Mouse (Mus musculus) liver, postnatal 0 days (tissue): ENCODE measurements around the gene Luc7l. TPM values are rescaled to one million over a fixed set of nuclear protein-coding genes. Genes with fewer than 3 reads are reported as not detected.

Source experiments
- ATAC-seq: fragments of 200-750 bp; cut with Nextera tagmentation; 2 replicates; pipeline ENCODE4 v1.8.0; 2017; ENCODE audit warnings: mild to moderate bottlenecking, moderate library complexity
- DNase-seq: peaks from one replicate; pipeline ENCODE4 v3.0.0-alpha.2; 2016
- H3K27ac ChIP-seq: fragments of 300-500 bp; sonication (generic); 2 replicates; pipeline ENCODE4 v1.5.1; 2014; ENCODE audit warnings: antibody characterized with exemption, moderate library complexity, mild to moderate bottlenecking, low read depth
- H3K27me3 ChIP-seq: fragments of 300-500 bp; sonication (generic); 2 replicates; pipeline ENCODE4 v1.6.1; 2014; ENCODE audit warnings: low read length, control low read depth, mixed read lengths; ENCODE audit not compliant: insufficient read depth
- H3K36me3 ChIP-seq: fragments of 300-500 bp; sonication (generic); replicated peaks from 2 replicates; pipeline ENCODE4 v1.6.1; 2014; ENCODE audit warnings: mild to moderate bottlenecking, control low read depth, low read length, moderate library complexity, mixed read lengths; ENCODE audit not compliant: insufficient read depth
- H3K4me1 ChIP-seq: fragments of 300-500 bp; sonication (generic); 2 replicates; pipeline ENCODE4 v1.6.1; 2014; ENCODE audit warnings: antibody characterized with exemption, mild to moderate bottlenecking, control low read depth; ENCODE audit not compliant: insufficient read depth
- H3K4me2 ChIP-seq: fragments of 300-500 bp; sonication (generic); 2 replicates; pipeline ENCODE4 v1.6.1; 2014; ENCODE audit warnings: low read depth, mild to moderate bottlenecking, low read length, moderate library complexity, mixed read lengths
- H3K4me3 ChIP-seq: fragments of 300-500 bp; sonication (generic); 2 replicates; pipeline ENCODE4 v1.5.1; 2014; ENCODE audit warnings: low read depth, low read length
- H3K9ac ChIP-seq: fragments of 300-500 bp; sonication (generic); replicated peaks from 2 replicates; pipeline ENCODE4 v1.6.1; 2014; ENCODE audit warnings: mild to moderate bottlenecking, moderate library complexity
- H3K9me3 ChIP-seq: fragments of 300-500 bp; sonication (generic); 2 replicates; pipeline ENCODE4 v1.6.1; 2016; ENCODE audit warnings: mild to moderate bottlenecking, control low read depth, low read length, mixed read lengths
- CTCF ChIP-seq: sonication (generic); IDR thresholded peaks from 2 replicates; pipeline ENCODE4 v1.5.1; 2016; ENCODE audit warnings: antibody characterized with exemption, low read depth
- EP300 ChIP-seq: IDR thresholded peaks from 2 replicates; pipeline ENCODE4 v1.6.1; 2016; ENCODE audit warnings: antibody characterized with exemption, low read depth, mild to moderate bottlenecking
- WGBS: fragments of 180-500 bp; shearing (Covaris S2); extraction: QIAGEN DNeasy Blood & Tissue Kit; methylation state at CpG from one replicate; pipeline ENCODE4 v1.1.7; 2014; ENCODE audit not compliant: insufficient replicate concordance; 5-methylcytosine and 5-hydroxymethylcytosine counted together
- polyA plus RNA-seq: library from polyadenylated mRNA; unstranded; fragments of >200 nt; fragmentation: Nextera tagmentation; extraction: Ambion mirVana; gene quantifications from 2 replicates; pipeline ENCODE4 v1.2.1, GENCODE M21; 2015

Gene Luc7l
- 21.7 and 21.8 TPM in 2 replicates for polyA plus RNA-seq

DNA sequence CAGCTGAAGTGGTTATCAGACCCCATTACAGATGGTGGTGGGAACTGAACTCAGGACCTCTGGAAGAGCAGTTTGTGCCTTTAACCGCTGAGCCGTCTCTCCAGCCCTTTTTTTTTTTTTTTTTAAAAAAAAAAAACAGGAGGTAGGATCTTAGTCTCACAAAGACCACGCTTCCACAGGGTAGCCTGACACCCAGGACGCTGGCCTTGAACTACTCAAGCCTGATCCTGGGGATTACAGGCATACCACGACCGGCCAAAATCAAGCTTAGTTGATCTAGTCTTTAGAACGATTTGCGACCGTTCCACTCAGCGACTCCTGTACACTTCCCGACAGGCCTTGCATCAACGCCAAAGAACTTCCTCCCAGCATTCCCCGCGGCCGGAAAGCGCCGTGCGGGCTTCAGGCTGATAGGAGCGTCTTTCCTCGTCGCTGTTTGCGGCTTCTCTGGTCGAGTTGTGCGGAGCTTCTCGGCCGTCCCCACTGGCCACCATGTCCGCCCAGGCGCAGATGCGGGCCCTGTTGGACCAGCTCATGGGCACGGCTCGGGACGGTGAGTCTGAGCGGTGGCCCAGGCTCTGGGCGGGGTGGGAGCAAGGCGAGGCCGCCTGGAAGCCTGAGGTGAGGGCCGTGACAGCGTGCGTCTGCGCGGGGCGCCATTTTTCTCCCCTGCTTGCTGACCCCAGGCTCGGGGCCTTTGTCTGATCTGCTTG is at the start of gene Luc7l:
Luc7l (plus strand) TSS at position 358 of the 713 bp plus-strand sequence.
- H3K36me3 ChIP-seq = peaks cover 22% of the 10 kb centered on the region
- H3K4me1 ChIP-seq = peaks cover 13% of the 10 kb centered on the region
- H3K27ac ChIP-seq = peak within 1 kb of the TSS; percentile 98
- no peaks in the 10 kb centered on the region for H3K9me3 ChIP-seq
- under 1% methylated on average over 43 of the region's 43 CpGs for WGBS
- peak within 1 kb of the TSS; percentile 89 for H3K4me2 ChIP-seq
- H3K4me3 ChIP-seq = peak within 1 kb of the TSS; percentile 79
- peak; percentile 94 for DNase-seq
- H3K9ac ChIP-seq = peak within 1 kb of the TSS; percentile 97
- TF ChIP-seq EP300 (peak; percentile 42; the same call in 1 of the 2 replicates), CTCF (peak; percentile 9; the same call in 1 of the 2 replicates)
- peak; percentile 97 for ATAC-seq
- H3K27me3 ChIP-seq = no peaks in the 10 kb centered on the region

DNA sequence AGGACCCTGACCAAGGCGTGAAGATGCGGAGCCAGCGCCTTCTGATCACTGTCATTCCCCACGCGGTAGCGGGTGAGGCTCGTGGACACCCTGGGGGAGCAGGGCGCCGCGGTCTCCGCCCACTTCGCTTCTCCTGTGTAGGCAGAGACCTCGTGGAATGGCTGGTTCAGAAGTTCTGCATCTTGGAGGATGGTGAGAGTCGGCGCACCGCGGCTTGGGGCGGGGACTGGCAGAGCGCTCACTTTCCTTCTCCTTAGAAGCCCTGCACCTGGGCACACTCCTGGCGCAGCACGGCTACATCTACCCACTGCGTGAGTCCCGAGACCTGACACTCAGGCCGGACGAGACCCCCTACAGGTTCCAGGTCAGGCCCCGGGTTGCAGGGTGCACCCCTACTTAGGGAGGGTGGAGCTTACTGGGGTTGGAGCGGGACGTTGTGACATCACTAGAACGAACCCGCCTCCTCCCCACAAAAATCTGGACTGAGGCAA is 49.3 kb upstream of the Luc7l start:
- Histone ChIP-seq H3K9ac (peak overlapping the region; percentile 26; the same call in 1 of the 2 replicates), H3K27me3 (peaks cover 44% of the 10 kb centered on the region), H3K4me2 (peak overlapping the region; percentile 83), H3K4me3 (peak overlapping the region; percentile 49), H3K4me1 (peaks cover 26% of the 10 kb centered on the region), H3K36me3 (no peaks in the 10 kb centered on the region; the same call in 1 of the 2 replicates), H3K9me3 (no peaks in the 10 kb centered on the region), H3K27ac (no peak overlapping the region)
- TF ChIP-seq EP300 (no peak), CTCF (no peak)
- WGBS = 2% methylated on average over 30 of the region's 30 CpGs
- no peak for DNase-seq
- ATAC-seq = no peak

DNA sequence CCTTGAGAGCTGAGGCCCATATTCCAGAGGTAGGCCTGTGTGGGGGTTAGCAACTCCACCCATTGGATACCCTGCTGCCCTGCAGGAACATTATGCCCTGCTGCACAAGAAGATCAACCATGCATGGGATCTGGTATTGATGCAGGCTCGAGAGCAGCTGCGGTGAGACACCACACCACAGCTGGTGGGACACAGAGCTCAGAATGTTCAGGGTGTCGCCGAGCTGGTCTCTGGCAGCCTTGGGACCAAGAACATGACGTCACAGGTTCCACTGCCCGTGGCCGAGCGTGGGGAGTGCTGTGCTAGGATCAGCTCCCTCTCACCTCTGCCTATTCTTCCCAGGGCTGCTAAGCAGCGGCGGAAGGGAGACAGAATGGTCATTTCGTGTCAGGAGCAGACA is 47.9 kb upstream of the Luc7l start:
- no peak overlapping the region for H3K9ac ChIP-seq
- H3K36me3 ChIP-seq = no peaks in the 10 kb centered on the region
- DNase-seq = no peak
- H3K9me3 ChIP-seq = no peaks in the 10 kb centered on the region
- WGBS = 40% methylated on average over 11 of the region's 11 CpGs
- no peak for ATAC-seq
- no peak overlapping the region for H3K27ac ChIP-seq
- no peak for TF ChIP-seq EP300
- TF ChIP-seq CTCF = no peak
- H3K4me1 ChIP-seq = peaks cover 26% of the 10 kb centered on the region
- H3K4me3 ChIP-seq = no peak overlapping the region
- peaks cover 43% of the 10 kb centered on the region for H3K27me3 ChIP-seq
- H3K4me2 ChIP-seq = no peak overlapping the region

DNA sequence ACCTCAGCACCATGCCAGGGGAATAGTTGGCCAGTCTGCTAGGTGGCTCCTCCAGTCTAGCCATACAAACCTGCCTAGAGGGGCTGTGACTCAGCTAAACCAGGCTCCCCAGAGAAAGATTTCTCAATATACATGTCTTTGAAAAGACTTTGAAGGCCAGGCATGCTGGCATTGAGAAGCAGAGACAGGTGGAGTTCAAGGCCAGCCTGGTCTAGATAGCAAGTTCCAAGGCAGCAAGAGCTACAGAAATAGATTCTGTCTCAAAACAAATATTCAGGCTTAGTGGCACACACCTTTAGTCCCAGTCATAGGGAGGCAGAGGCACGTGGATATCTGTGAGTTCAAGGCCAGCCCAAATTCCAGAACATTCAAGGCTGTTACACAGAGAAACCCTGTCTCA is 46.3 kb upstream of the Luc7l start:
- Histone ChIP-seq H3K4me3 (no peak overlapping the region), H3K4me1 (peaks cover 17% of the 10 kb centered on the region), H3K9ac (no peak overlapping the region), H3K9me3 (no peaks in the 10 kb centered on the region), H3K36me3 (no peaks in the 10 kb centered on the region), H3K4me2 (no peak overlapping the region), H3K27me3 (peaks cover 29% of the 10 kb centered on the region), H3K27ac (no peak overlapping the region)
- WGBS = 32% methylated on average over 1 of the region's 1 CpGs
- TF ChIP-seq CTCF = no peak
- no peak for TF ChIP-seq EP300
- ATAC-seq (no peak), DNase-seq (no peak)

DNA sequence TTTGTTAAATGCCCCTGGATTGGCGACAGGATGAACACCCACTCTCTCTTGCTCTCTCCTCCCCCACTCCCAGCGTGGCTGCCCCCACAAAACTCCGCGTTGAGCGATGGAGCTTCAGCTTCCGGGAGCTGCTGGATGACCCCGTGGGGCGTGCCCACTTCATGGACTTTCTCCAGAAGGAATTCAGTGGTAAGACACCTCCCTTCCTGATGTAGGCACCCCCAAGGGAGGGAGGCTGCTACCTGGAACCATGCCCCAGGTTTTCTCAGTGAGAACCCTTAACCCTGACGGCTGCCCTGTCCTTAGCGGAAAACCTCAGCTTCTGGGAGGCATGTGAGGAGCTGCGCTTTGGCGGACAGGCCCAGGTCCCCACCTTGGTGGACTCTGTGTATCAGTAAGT is 45.0 kb upstream of the Luc7l start, which contains the start of gene Arhgdig:
Arhgdig (minus strand) TSS at position 101 of the 400 bp plus-strand sequence.
- 83% methylated on average over 12 of the region's 12 CpGs for WGBS
- Histone ChIP-seq H3K36me3 (0 out of 2 replicates have a peak, but pooled peaks cover 2% of the 10 kb centered on the region), H3K9me3 (no peaks in the 10 kb centered on the region), H3K4me1 (peaks cover 9% of the 10 kb centered on the region), H3K4me2 (no peak within 1 kb of the TSS), H3K4me3 (no peak within 1 kb of the TSS), H3K27me3 (peaks cover 16% of the 10 kb centered on the region), H3K27ac (no peak within 1 kb of the TSS), H3K9ac (no peak within 1 kb of the TSS)
- DNase-seq = no peak
- TF ChIP-seq CTCF (no peak), EP300 (no peak)
- no peak for ATAC-seq

DNA sequence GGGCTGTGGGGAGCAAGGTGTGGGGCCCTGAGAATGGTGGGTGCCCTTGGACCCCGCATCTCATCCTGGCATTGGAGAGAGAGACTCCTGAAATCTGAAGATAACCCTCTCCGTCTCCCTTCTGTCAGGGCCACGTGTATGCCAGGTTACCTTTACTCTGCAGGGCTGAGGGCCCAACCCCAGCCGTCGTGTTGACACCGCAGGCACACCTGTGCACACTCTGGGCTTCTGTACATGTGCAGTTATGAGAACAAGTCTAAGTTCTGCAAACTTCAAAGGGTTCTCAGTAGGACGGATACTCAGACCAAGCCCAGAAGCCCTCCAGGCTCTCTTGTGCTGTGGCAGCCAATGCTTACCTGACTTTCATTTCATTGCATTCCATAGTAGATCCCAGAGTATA is 40.5 kb upstream of the Luc7l start:
- no peak for TF ChIP-seq CTCF
- no peak for TF ChIP-seq EP300
- Histone ChIP-seq H3K4me1 (no peaks in the 10 kb centered on the region), H3K4me3 (no peak overlapping the region), H3K4me2 (no peak overlapping the region), H3K9ac (no peak overlapping the region), H3K9me3 (no peaks in the 10 kb centered on the region), H3K36me3 (0 out of 2 replicates have a peak, but pooled peaks cover 4% of the 10 kb centered on the region), H3K27me3 (no peaks in the 10 kb centered on the region), H3K27ac (no peak overlapping the region)
- no peak for ATAC-seq
- no peak for DNase-seq
- 84% methylated on average over 7 of the region's 7 CpGs for WGBS
